Mouse (Mus musculus) lung, adult 18-20 months (tissue): ENCODE results near the gene Gm49369.

Source experiments
- DNase-seq, 2 experiments: peaks; one replicate each; pipeline ENCODE4 v3.0.0; 2022; ENCODE audit warnings: mixed read lengths in 2 of 2

Gene Gm49369

DNA sequence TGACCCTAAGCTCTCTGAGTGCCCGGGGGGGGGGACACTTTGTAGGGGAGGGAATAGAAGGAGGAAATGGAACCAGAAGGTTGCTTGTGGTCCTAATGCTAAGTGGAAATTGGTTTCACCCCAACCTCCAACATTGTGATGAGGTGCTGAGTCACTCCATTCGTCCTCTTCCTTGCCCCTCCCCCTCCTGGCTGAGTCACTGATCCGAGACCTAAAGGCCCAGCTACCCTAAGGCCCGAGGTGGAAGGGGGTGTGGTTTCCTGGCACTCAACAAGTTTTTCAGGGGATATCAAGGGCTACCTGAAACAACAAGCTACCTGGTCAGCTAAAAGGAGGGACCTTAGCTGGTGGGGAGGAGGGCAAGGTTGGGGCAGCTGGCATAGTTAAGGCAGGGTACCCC is 10.7 kb upstream of the Gm49369 start:
- peak in 1 of 2 experiments; percentile 64 for DNase-seq

GRCm38 (mm10) chr7:142391609-142392008 is 9.1 kb upstream of the Gm49369 start:
- DNase-seq = no peak

- peak in 1 of 2 experiments; percentile 43 for DNase-seq
Observed at GRCm38 (mm10) chr7:142391108-142391507, 8.6 kb upstream of the Gm49369 start.

DNA sequence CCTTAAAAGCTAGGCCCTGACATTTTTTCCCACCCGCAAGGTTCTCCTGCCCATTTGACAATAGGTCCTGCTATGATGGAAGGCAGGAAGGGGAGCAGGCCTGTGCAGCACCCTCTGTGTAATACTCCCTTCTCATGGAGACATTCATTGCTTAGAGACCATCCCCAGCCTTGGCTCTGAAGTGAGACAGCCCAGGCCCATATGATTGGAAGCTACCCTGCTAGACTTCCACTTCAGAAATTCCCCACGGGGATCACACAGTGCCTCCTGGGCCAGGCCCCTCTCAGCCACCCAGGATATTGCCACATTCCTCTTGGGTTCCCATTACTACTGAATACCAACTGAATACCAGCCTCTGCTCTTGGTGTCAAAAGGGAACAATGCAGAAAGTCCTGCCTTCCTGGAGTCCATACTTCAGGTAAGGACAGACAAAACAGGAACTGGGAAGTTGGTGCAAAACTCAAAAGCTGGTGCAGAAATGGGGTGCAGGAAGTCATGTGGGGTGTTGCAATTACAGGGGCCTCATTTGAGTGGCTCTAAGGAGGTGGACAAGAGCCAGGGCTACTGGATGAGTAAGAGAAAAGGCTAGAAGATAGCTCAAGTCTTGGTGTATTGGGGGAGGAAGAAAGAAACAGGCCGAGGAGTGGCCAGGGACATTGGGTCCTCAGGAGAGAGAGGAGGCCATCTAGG is 7.6 kb upstream of the Gm49369 start:
- DNase-seq = peak in 1 of 2 experiments; percentile 65

DNA sequence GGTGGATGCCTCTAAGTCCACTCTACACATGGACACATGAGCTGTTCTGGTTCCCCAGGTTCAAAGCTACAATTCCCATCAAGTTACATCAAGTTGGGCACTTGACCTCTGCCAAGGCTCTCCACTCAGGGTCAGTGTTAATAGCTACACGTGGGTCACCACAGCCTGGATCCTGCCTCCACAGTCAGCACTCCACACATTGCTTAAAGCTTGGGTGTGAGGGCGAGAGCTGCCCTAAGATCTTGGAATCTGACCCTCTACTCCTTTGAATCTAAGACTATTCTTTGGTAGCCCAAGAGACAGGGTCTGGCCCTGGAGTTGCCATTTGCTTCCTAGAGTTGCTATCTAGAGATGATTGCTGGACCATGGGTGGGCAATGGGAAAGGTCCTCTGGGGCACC is 6.3 kb upstream of the Gm49369 start:
- DNase-seq = no peak

DNA sequence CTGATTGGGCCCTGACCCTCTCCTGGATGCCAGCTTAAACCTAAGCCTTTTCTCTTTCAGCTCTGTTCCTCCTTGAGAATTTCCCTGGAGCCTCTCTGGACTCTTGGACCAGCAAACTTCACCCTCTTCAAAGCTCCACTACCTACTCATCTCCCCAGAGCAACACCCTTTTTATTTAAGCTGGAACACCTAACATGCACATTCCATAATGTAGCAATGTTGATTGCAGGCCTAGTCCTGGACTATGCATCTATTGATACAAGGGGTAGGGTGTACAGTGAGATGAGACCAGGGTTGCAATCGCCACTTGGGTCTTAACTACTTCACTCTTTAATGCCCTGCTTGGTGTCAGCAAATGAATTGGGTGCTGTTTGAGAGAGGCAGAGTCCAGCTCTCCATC is 5.7 kb upstream of the Gm49369 start:
- DNase-seq = no peak

- peak; percentile 98 to 99 for DNase-seq
Observed at GRCm38 (mm10) chr7:142387419-142388148, 5.1 kb upstream of the Gm49369 start, which contains the start of gene Ctsd. Ctsd (minus strand) TSS chr7:142388038.

GRCm38 (mm10) chr7:142386621-142387201 is 4.2 kb upstream of the Gm49369 start:
- DNase-seq = peak in 1 of 2 experiments; percentile 49

- peak in 1 of 2 experiments; percentile 35 for DNase-seq
Observed at GRCm38 (mm10) chr7:142385742-142386403, 3.4 kb upstream of the Gm49369 start.

DNA sequence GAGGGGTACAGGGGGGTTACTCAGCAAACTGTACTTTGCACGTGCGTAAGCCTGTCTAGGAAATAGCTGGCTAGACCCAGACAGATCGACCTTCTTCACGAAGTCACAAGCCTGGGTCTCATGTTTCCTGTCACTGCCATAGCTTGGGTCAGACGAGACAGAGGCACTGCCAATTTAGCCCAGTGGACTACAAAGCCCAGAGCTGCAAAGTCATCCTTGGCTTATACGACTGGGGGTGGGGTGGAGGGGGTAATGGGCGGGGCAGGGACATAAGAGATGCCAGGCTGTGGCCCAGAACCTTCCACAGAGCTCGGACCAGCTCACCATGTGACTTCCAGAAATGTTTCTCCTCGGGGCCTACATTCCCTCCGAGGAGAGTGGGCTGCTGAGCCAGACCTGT is 1.8 kb upstream of the Gm49369 start:
- DNase-seq = no peak

DNA sequence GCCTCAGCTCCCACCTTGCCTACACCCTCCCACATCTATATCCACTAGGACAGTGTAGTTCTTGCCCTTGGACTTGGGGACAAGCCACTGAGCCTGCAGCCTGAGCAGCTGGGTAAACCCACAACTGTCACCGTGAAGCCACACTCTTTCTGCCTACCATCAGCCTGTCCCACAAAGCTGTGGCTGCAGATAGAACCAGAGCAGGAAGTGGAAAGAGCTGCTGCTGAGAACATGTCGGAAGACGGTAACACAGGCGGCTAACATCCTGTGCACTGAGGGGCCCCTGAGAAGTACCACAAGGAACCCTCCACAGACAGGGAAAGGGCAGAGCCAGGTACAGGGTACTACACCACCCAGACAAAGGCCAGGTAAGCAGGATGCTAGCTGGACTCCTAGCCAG is 1.3 kb downstream of the Gm49369 start:
- no peak for DNase-seq

- no peak for DNase-seq
Observed at GRCm38 (mm10) chr7:142379186-142379585, 3.3 kb downstream of the Gm49369 start.

DNA sequence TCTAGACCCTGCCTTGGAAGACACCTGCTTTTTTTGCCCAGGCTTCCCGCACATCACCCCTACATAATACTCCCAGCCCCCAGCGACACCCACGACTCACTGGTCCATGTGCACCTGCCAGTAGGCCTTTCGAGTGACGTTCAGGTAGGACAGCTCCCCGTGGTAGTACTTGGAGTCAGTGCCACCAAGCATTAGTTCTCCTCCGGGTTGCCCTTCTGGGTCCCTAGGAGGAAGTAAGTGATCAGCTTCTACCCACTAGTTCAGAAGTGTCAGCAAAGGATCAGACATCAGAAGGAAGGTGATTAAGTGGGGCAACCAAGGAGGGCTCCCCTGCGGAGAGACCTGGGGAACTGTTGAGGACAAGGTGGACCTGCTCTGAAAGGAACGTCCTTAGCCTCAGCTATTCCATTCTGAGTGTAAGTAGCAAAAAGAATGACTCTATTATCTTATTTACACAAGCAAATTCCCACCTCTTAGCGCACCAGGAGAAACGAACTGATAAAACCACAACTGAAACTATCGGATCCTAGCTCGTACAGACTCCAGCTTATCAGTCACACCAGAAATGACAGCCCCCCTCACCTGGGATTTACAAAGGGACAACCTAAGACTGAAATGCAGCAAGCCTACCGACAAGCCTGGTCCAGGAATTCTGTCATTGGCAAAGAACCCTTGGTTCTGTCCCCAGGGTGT is 5.1 kb downstream of the Gm49369 start:
- DNase-seq = no peak

GRCm38 (mm10) chr7:142376096-142376495 is 6.4 kb downstream of the Gm49369 start:
- no peak for DNase-seq

DNA sequence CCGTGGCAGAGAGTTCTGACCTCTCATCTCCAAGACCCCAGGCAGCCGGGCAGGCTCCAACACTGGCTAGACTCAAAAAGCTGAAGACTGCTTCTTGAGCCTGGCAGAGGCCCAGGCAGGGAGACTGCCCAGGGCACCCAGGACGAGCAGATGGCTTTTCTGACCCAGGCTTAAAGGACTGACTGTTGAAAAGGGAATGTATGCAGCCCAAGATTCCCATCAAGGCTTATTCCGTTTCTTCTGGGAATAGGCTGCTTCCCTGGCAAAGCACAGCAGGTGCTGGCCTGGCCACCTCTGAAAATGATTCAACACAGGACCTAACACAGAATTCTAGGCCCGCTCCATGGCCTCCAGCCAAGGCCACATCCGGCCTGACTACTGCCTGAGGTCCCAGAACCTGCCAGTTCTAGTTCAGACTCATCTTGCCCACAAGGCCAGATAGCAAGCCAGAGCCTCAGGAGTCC is 7.2 kb downstream of the Gm49369 start:
- peak in 1 of 2 experiments; percentile 28 for DNase-seq

DNA sequence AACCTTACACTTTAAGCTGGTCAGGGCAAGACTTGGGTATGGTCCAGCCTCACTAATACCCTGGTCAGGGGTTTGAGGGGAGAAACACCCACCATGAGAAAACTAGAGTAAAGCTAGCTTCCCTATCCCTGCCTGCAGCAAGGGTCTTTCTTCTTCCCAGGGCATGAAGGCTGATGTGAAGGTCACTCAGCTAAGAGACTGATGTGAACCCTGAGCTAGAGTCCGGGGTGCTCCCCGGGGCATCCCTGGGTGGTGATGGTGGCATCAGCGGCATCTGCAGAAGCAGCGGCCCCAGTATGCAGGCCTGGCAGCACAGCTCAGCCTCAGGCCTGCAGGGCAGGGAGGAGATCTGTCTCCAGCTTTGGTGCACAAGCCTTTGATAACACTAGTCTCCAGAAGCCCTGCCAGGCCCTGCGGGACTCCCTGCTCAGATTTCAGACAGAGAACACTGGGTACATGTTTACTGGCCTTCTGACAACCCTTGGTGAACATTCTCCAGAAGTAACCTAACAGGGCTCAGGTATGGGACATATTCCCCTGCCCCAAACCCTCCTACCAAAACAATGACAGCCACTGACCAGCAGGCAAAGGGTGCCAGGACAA is 8.0 kb downstream of the Gm49369 start:
- no peak for DNase-seq

DNA sequence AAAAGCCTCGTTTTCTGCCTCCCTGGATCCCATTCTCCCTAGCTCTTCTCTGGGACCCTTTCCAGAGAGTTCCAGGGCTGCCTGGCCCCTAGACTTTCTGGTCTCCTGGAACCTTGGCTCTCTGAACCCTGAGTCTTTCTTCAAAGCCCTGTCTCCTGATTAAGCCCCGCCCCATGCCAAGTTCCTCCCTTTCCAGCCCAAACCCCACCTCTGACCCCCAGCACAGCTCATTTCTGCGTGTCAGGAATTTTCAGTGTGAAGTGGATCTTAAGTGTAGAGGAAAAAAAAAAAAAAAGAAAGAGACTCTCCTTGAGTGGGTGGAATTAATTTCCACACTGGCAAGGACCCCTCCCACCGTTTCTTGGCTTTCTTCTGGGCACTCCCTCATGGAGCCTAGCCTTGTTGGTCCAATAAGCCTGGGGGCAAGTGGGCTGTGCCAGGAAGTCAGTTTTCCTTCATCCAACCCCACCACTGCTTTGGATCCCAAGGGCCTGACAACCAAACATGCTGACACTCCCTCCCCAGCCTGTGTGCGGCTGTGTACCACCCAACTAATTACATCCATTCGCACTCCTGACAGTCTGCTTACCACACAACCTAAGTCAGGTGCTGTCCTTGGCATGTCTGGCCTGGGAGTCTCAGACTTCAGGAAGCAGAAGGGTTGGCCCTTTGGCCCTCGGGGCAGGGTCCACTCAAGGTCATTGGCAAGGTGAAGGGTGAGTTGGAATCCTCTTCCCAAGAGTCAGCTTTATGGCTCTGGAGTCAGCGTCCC is 8.6 kb downstream of the Gm49369 start, which contains the start of gene Ifitm10:
TSS of gene Ifitm10 (minus strand) at position 113 of the 772 bp plus-strand sequence.
- peak in 1 of 2 experiments; percentile 20 for DNase-seq

DNA sequence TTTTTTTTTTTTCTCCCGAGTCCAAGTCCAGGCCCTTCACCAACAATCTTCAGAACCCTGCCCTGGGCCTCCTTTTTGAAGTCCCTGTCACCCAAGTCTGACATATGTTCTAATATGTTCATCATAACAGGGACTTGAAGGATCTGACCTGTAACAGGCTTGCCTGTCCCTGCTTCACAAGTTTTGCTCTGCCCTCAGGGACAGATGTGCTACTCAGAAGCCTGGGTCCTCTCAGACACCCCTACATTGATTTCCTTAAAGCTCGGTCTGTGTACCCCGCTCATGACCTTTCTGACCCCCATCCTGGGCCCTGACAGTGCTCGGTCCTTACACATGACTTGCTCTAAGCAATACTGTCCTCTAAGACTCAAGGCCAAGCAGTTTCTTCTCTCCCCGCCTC is 9.4 kb downstream of the Gm49369 start:
- DNase-seq = no peak

GRCm38 (mm10) chr7:142371768-142372661 is 10.5 kb downstream of the Gm49369 start:
- DNase-seq = peak in 1 of 2 experiments; percentile 37

GRCm38 (mm10) chr7:142371398-142371767 is 11.1 kb downstream of the Gm49369 start:
- DNase-seq = peak in 1 of 2 experiments; percentile 61
